Mouse (Mus musculus) neural tube, embryonic 13.5 days (tissue): ENCODE data around the gene Dusp11. TPM values are rescaled to one million over a fixed set of nuclear protein-coding genes. Genes with fewer than 3 reads are reported as not detected.
"Not testable (repeated sequence)": the region's sequence is repeated elsewhere in the genome, so short reads cannot be mapped to it uniquely, and the experiment has no call there.

Source experiments
- ATAC-seq: fragments of 200-750 bp; cut with Nextera tagmentation; 2 replicates; pipeline ENCODE4 v1.8.0; 2017; ENCODE audit warnings: low read depth, mild to moderate bottlenecking, moderate TSS enrichment, moderate library complexity
- H3K27ac ChIP-seq: fragments of 300-500 bp; sonication (generic); replicated peaks from 2 replicates; pipeline ENCODE4 v1.5.1; 2015; ENCODE audit warnings: moderate library complexity, mild to moderate bottlenecking, inconsistent platforms
- H3K27me3 ChIP-seq: fragments of 300-500 bp; sonication (generic); 2 replicates; pipeline ENCODE4 v1.6.1; 2015; ENCODE audit warnings: mild to moderate bottlenecking, inconsistent platforms
- H3K36me3 ChIP-seq: fragments of 300-500 bp; sonication (generic); 2 replicates; pipeline ENCODE4 v1.6.1; 2015; ENCODE audit warnings: mild to moderate bottlenecking, inconsistent platforms
- H3K4me1 ChIP-seq: fragments of 300-500 bp; sonication (generic); replicated peaks from 2 replicates; pipeline ENCODE4 v1.6.1; 2015; ENCODE audit warnings: inconsistent platforms
- H3K4me2 ChIP-seq: fragments of 300-500 bp; sonication (generic); 2 replicates; pipeline ENCODE4 v1.6.1; 2015; ENCODE audit warnings: inconsistent platforms, mild to moderate bottlenecking, moderate library complexity
- H3K4me3 ChIP-seq: fragments of 300-500 bp; sonication (generic); 2 replicates; pipeline ENCODE4 v1.5.1; 2015; ENCODE audit warnings: mild to moderate bottlenecking, inconsistent platforms
- H3K9ac ChIP-seq: fragments of 300-500 bp; sonication (generic); 2 replicates; pipeline ENCODE4 v1.6.1; 2015; ENCODE audit warnings: moderate library complexity, mild to moderate bottlenecking, inconsistent platforms
- H3K9me3 ChIP-seq: fragments of 300-500 bp; sonication (generic); 2 replicates; pipeline ENCODE4 v1.6.1; 2016; ENCODE audit warnings: inconsistent platforms
- WGBS: fragments of 180-500 bp; shearing (Covaris S2); methylation state at CpG from one replicate; pipeline ENCODE4 v1.1.7; 2015; 5-methylcytosine and 5-hydroxymethylcytosine counted together
- polyA plus RNA-seq: library from polyadenylated mRNA; unstranded; fragments of >200 nt; fragmentation: Nextera tagmentation; extraction: Ambion mirVana; gene quantifications from 2 replicates; pipeline ENCODE4 v1.2.1, GENCODE M21; 2015

The Dusp11 gene
- polyA plus RNA-seq, 1 experiment from 2014 or later: 53.0 TPM

- WGBS: 58% methylated on average over 2 of the region's 2 CpGs
- 0 out of 2 replicates have a peak overlapping the region, but pooled peaks have one; percentile 13 for H3K27ac ChIP-seq
- not testable (repeated sequence) for H3K4me3 ChIP-seq
These were observed 54.5 kb downstream of the Dusp11 start for GRCm38 (mm10) chr6:85906911-85907351.

GRCm38 (mm10) chr6:85904642-85905061, 56.8 kb downstream of the Dusp11 start, which contains the start of gene Nat8f4:
Gene Nat8f4, minus strand, starts transcription at chr6:85904884.
- Histone ChIP-seq H3K4me2 (peak within 1 kb of the TSS; percentile 45), H3K4me3 (peak within 1 kb of the TSS; percentile 34)
- H3K27ac ChIP-seq, H3K9ac ChIP-seq, H3K9me3 ChIP-seq, H3K36me3 ChIP-seq, H3K4me1 ChIP-seq, H3K27me3 ChIP-seq: not testable (repeated sequence)
- WGBS: 17% methylated on average over 20 of the region's 20 CpGs
- ATAC-seq: peak; percentile 75

More at GRCm38 (mm10) chr6:85906911-85907351, 54.5 kb downstream of the Dusp11 start:
- not testable (repeated sequence) for ATAC-seq, H3K9me3 ChIP-seq, H3K36me3 ChIP-seq, H3K9ac ChIP-seq, H3K4me2 ChIP-seq, H3K27me3 ChIP-seq, H3K4me1 ChIP-seq

DNA sequence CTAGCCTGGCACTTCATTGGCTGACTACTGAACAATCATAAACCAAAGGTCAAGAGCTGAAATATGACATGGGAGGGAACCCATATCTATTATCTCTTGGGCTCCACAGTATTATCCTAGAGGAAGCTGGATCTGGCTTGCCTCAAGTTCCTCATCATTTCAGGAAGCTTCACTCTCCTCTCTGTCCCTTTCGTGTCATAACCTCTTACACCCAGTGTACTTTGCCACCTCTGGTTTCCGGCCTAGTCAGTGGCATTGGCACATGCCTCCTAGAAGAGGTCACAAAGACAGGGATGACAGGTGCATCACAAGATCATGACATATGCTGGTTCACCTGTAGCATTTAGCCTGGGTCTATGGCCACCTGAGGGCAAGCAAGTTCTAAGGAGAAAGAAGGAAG, 59.2 kb downstream of the Dusp11 start:
- Histone ChIP-seq H3K4me2 (no peak overlapping the region), H3K9ac (no peak overlapping the region), H3K27ac (no peak overlapping the region), H3K4me1 (no peaks in the 10 kb centered on the region), H3K9me3 (no peaks in the 10 kb centered on the region), H3K27me3 (no peaks in the 10 kb centered on the region), H3K4me3 (no peak overlapping the region), H3K36me3 (no peaks in the 10 kb centered on the region)
- ATAC-seq: no peak
- WGBS: 93% methylated on average over 2 of the region's 2 CpGs

DNA sequence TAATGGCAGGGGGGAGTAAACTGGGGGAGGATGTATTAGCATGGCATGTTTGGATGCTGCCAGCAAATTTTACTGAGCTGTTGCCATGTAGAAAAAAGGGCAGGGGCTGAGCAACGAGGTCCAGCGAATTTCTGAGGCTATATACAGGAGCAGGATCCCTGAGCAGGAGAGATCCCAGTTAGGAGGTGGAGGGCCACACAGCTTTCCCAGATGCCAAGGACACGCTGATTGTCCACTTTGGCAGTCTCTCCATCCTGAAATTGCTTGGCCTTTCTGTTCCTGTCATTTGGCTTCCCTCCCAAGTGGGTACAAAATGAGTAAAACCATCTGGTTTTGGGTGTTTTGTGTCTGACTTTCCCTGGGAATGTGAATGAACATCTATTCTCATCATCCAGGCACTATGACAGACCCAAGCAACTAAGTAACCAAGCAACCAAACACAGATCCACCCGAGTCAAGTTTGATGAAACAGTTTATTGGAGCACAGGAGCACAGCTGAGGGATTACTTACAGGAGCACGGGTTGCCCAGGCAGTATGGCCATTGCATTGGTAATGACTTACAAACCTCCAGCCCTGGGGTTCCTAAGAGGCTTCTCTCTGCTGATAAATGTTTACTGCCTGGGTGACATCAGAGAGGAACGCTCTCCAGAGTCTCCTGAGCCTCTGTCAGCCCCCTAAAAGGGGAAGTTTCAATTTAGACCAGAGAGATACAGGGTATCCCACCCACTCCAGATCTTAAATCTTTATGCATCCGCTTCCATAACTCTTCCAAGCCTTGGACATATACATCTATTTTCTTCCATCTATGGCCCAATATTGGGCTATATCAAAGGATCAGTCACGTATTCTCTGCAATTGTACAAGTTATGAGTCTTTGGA, 62.6 kb downstream of the Dusp11 start:
- ATAC-seq, H3K27ac ChIP-seq: not testable (repeated sequence)

GRCm38 (mm10) chr6:85895061-85895648, 66.3 kb downstream of the Dusp11 start:
- ATAC-seq, H3K9ac ChIP-seq, H3K4me2 ChIP-seq, H3K36me3 ChIP-seq, H3K4me1 ChIP-seq, H3K27ac ChIP-seq, H3K4me3 ChIP-seq, H3K27me3 ChIP-seq: not testable (repeated sequence)
- WGBS: 76% methylated on average over 25 of the region's 25 CpGs
- peaks cover 14% of the 10 kb centered on the region; the same call in 1 of the 2 replicates for H3K9me3 ChIP-seq

More for the DNA sequence above, 62.6 kb downstream of the Dusp11 start:
- H3K4me3 ChIP-seq, H3K9ac ChIP-seq, H3K9me3 ChIP-seq, H3K27me3 ChIP-seq, H3K36me3 ChIP-seq, H3K4me1 ChIP-seq, H3K4me2 ChIP-seq: not testable (repeated sequence)
- 79% methylated on average over 7 of the region's 8 CpGs for WGBS

Other genes starting within 250 kb of the Dusp11 start
- not detected in 2 replicates for gene Nat8f7, start 248.5 kb downstream of the Dusp11 start, polyA plus RNA-seq
- 0.20 TPM in 1 of 2 replicates, not detected in the other for gene Nat8f3, start 195.9 kb downstream of the Dusp11 start, polyA plus RNA-seq
- not detected in 2 replicates for gene Nat8f6, start 140.7 kb downstream of the Dusp11 start, polyA plus RNA-seq
- gene Nat8f5, start 140.7 kb downstream of the Dusp11 start, polyA plus RNA-seq: 0.20 TPM in 1 of 2 replicates, not detected in the other
- not detected in 2 replicates for gene Nat8, start 129.6 kb downstream of the Dusp11 start, polyA plus RNA-seq
- not detected in 2 replicates for gene Nat8f2, start 92.5 kb downstream of the Dusp11 start, polyA plus RNA-seq
- 4.6 and 5.2 TPM in 2 replicates for gene Nat8f4, start 56.8 kb downstream of the Dusp11 start, polyA plus RNA-seq
- 49.2 and 58.6 TPM in 2 replicates for gene Tprkb, start 49.8 kb downstream of the Dusp11 start, polyA plus RNA-seq
- gene Nat8f1, start 46.0 kb downstream of the Dusp11 start, polyA plus RNA-seq: 13.6 and 16.9 TPM in 2 replicates
- gene Figla, start 54.5 kb upstream of the Dusp11 start, polyA plus RNA-seq: not detected in 2 replicates
- gene Add2, start 67.0 kb upstream of the Dusp11 start, polyA plus RNA-seq: 137 and 148 TPM in 2 replicates
- 9.7 and 10.2 TPM in 2 replicates for gene Tgfa, start 233.6 kb upstream of the Dusp11 start, polyA plus RNA-seq